Mouse (Mus musculus) CH12.LX (cell line): ENCODE results near the gene Gm49321. TPM values are rescaled to one million over a fixed set of nuclear protein-coding genes. Genes with fewer than 3 reads are reported as not detected.

Experiments used
- DNase-seq: peaks from one replicate; pipeline ENCODE4 v3.0.0-alpha.2; 2013; ENCODE audit errors: extremely low read depth
- H3K27ac ChIP-seq: 2 replicates; pipeline ENCODE4 v1.5.1; 2012; ENCODE audit warnings: low read depth, mild to moderate bottlenecking, control low read depth, moderate library complexity; ENCODE audit not compliant: insufficient read depth
- H3K27me3 ChIP-seq: replicated peaks from 2 replicates; pipeline ENCODE3; 2012; ENCODE audit warnings: inconsistent platforms
- H3K36me3 ChIP-seq, 2 experiments: replicated peaks in 1 of 2; 2 replicates each; pipeline versions ENCODE3 to v1.6.1; 2012; ENCODE audit warnings: inconsistent platforms in 1 of 2, low read length in 1 of 2, mild to moderate bottlenecking in 1 of 2, mixed read lengths in 1 of 2, moderate library complexity in 1 of 2; ENCODE audit not compliant: control insufficient read depth in 1 of 2, insufficient read depth in 1 of 2
- H3K4me1 ChIP-seq, 2 experiments: 2 replicates each; pipeline ENCODE4 v1.6.1; 2012; ENCODE audit warnings: inconsistent platforms in 1 of 2, moderate library complexity in 1 of 2; ENCODE audit not compliant: insufficient read depth in 2 of 2, control insufficient read depth in 1 of 2
- H3K4me2 ChIP-seq: 2 replicates; pipeline ENCODE4 v1.6.1; 2012; ENCODE audit warnings: low read depth, mild to moderate bottlenecking, control low read depth; ENCODE audit not compliant: poor library complexity, insufficient read depth, severe bottlenecking
- H3K4me3 ChIP-seq, 3 experiments: fragments of 150-350 bp in 1 of 3; sonication (generic) in 1 of 3; replicated peaks in 1 of 3; 2 replicates each; pipeline versions ENCODE3 to v1.5.1; 2011 to 2012; ENCODE audit warnings: low read depth in 2 of 3, low read length in 2 of 3, mild to moderate bottlenecking in 2 of 3, moderate library complexity in 2 of 3, control low read depth in 1 of 3, improper control_type of control experiment in 1 of 3, inconsistent platforms in 1 of 3, mixed read lengths in 1 of 3; ENCODE audit not compliant: poor library complexity in 1 of 3
- H3K79me2 ChIP-seq: replicated peaks from 2 replicates; pipeline ENCODE4 v1.6.1; 2012; ENCODE audit warnings: mild to moderate bottlenecking, moderate library complexity; ENCODE audit not compliant: control insufficient read depth, poor library complexity, insufficient read depth, severe bottlenecking; ENCODE audit errors: extremely low read depth
- H3K9ac ChIP-seq: 2 replicates; pipeline ENCODE4 v1.6.1; 2012; ENCODE audit warnings: low read depth, mild to moderate bottlenecking, control low read depth, moderate library complexity; ENCODE audit not compliant: insufficient read depth
- H3K9me3 ChIP-seq: replicated peaks from 2 replicates; pipeline ENCODE3; 2012; ENCODE audit warnings: low read length, inconsistent platforms, mixed read lengths
- CHD1 ChIP-seq: IDR thresholded peaks from 2 replicates; pipeline ENCODE4 v1.6.1; 2012; ENCODE audit warnings: low read depth, low read length, improper control_type of control experiment, inconsistent platforms
- CHD2 ChIP-seq: IDR thresholded peaks from 2 replicates; pipeline ENCODE4 v1.6.1; 2011; ENCODE audit warnings: low read length, improper control_type of control experiment
- GABPA ChIP-seq: IDR thresholded peaks from 2 replicates; pipeline ENCODE4 v1.6.1; 2012; ENCODE audit warnings: low read depth, low read length, improper control_type of control experiment, inconsistent platforms; ENCODE audit not compliant: insufficient replicate concordance
- HCFC1 ChIP-seq: IDR thresholded peaks from 2 replicates; pipeline ENCODE4 v1.6.1; 2012; ENCODE audit warnings: low read depth, mild to moderate bottlenecking, inconsistent platforms, low read length, improper control_type of control experiment
- IRF4 ChIP-seq: IDR thresholded peaks from 2 replicates; pipeline ENCODE4 v1.6.1; 2014; ENCODE audit warnings: low read depth, mild to moderate bottlenecking, inconsistent platforms, low read length, improper control_type of control experiment
- MAX ChIP-seq: IDR thresholded peaks from 2 replicates; pipeline ENCODE4 v1.6.1; 2011; ENCODE audit warnings: low read length, improper control_type of control experiment
- NELFE ChIP-seq: IDR thresholded peaks from 2 replicates; pipeline ENCODE4 v1.6.1; 2011; ENCODE audit warnings: low read depth, low read length, improper control_type of control experiment
- NRF1 ChIP-seq: IDR thresholded peaks from 2 replicates; pipeline ENCODE4 v1.6.1; 2014; ENCODE audit warnings: low read depth, mild to moderate bottlenecking, inconsistent platforms, low read length, improper control_type of control experiment, moderate library complexity
- PAX5 ChIP-seq: IDR thresholded peaks from 2 replicates; pipeline ENCODE4 v1.6.1; 2012; ENCODE audit warnings: low read length, inconsistent platforms, mixed read lengths
- POLR2A ChIP-seq: IDR thresholded peaks from 2 replicates; pipeline ENCODE4 v1.6.1; 2011; ENCODE audit warnings: low read depth, mild to moderate bottlenecking, improper control_type of control experiment, low read length
- POLR2AphosphoS2 ChIP-seq: IDR thresholded peaks from 2 replicates; pipeline ENCODE4 v1.6.1; 2011; ENCODE audit warnings: low read depth, low read length, improper control_type of control experiment
- RAD21 ChIP-seq: IDR thresholded peaks from 2 replicates; pipeline ENCODE4 v1.6.1; 2011; ENCODE audit warnings: low read depth, mild to moderate bottlenecking, low read length, improper control_type of control experiment, moderate library complexity
- SIN3A ChIP-seq: IDR thresholded peaks from 2 replicates; pipeline ENCODE4 v1.6.1; 2012; ENCODE audit warnings: low read length, improper control_type of control experiment, inconsistent platforms
- UBTF ChIP-seq: IDR thresholded peaks from 2 replicates; pipeline ENCODE4 v1.6.1; 2012; ENCODE audit warnings: low read depth, mild to moderate bottlenecking, inconsistent platforms, low read length, improper control_type of control experiment, moderate library complexity
- ZKSCAN1 ChIP-seq: IDR thresholded peaks from 2 replicates; pipeline ENCODE4 v1.6.1; 2012; ENCODE audit warnings: low read depth, inconsistent platforms, low read length, improper control_type of control experiment, borderline replicate concordance
- dilution Hi-C: fragments of 300-500 bp; cut with MboI; formaldehyde crosslinking; loops from 2 replicates; pipeline ENCODE4 v1.14.3; 2020; ENCODE audit warnings: low sequenced_read_pairs; ENCODE audit not compliant: extremely low pct_unique_long_range_greater_than_20kb, extremely low pct_ligation_motif_present
- in situ Hi-C: fragments of 300-500 bp; cut with MboI; formaldehyde crosslinking; loops from 3 replicates; pipeline ENCODE4 v1.14.3; 2019; ENCODE audit warnings: low sequenced_read_pairs, low pct_ligation_motif_present, low pct_unique_long_range_greater_than_20kb, mixed read lengths
- polyA plus RNA-seq: library from polyadenylated mRNA; unstranded; fragments of >175 nt; gene quantifications from 2 replicates; pipeline ENCODE4 v1.2.1, GENCODE M21; 2012; ENCODE audit warnings: low read depth; ENCODE audit not compliant: insufficient read length
- total RNA-seq, 2 experiments: library from RNA; depleted of rRNA; stranded (reverse); fragments of 300-350 nt in 1 of 2; fragments of >200 nt in 1 of 2; gene quantifications; 2 replicates each; pipeline ENCODE4 v1.2.3; 2012 to 2014

Gene Gm49321
- total and polyA plus RNA-seq, 3 experiments: not detected

DNA sequence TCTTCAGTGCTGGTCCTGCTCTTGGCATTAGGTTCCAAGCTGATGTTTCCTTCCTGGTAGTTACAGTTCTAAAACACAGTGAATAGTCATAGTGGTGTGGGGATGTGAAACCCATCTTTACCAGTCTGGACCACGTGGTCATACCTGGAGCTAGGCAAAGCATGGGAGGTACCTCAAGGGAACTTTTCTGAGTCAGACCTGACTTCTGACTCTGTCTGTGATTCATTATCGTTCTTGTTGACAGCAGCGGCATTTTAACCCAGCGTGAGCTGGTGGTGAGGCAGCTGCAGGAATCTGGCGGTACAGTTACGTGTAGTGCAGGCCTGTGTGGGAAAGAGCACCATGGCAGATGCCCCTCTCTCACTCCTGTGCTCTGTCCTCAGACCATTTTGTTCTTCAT, 37.1 kb downstream of the Gm49321 start (continued):
- TF ChIP-seq IRF4 (peak; percentile 89), GABPA (no peak), CHD2 (no peak), SIN3A (peak; percentile 77), UBTF (no peak), NELFE (0 out of 2 replicates have a peak, but pooled peaks have one; percentile 32), POLR2A (peak; percentile 34; the same call in 1 of the 2 replicates), MAX (peak; percentile 99)

DNA sequence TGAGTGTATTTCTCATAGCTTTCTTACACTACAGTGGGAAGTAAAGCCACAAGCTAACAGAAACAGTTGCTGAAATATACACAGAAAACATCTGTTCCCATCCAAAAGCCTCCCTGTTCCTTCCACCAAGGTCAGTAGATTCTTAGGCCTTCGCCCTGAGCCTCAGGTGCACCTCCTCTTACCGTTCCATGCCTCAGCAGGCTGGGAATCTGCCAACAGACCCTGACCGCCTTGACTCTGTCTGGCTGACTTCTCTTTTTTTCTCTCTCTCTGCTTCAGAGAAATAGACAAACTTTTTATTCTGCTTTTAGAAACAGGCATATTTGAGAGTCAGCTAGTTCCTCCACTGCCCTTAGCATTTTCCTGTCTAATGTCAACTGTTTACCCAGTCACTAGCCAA, 40.7 kb downstream of the Gm49321 start:
- H3K27me3 ChIP-seq: no peaks in the 10 kb centered on the region
- in situ Hi-C loops: no loop called here

DNA sequence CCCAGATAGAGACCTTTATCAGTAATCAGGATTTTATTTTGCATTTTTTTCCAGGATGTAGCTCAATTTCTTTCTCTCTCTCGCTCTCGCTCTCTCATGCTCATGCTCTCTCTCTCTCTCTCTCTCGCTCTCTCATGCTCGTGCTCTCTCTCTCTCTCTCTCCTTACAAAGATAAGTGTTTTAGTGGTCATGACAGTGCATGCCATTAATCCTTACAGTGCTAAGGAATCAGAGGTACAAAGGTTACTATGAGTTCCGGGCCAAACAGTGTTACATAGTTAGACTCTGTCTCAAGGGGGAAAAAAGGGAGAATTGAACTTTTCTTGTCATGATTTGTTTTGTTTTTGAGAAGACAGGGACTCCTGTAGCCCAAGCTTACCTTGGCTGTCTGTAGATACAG, 42.2 kb downstream of the Gm49321 start:
- H3K27me3 ChIP-seq: no peaks in the 10 kb centered on the region
- no peaks in the 10 kb centered on the region for H3K9me3 ChIP-seq
- H3K4me1 ChIP-seq: peaks cover 4 to 45% of the 10 kb centered on the region in 2 experiments
- H3K9ac ChIP-seq: no peak overlapping the region
- no peaks in the 10 kb centered on the region for H3K79me2 ChIP-seq
- H3K27ac ChIP-seq: no peak overlapping the region
- no peak overlapping the region for H3K4me2 ChIP-seq
- TF ChIP-seq PAX5 (no peak), ZKSCAN1 (no peak), SIN3A (no peak)
- dilution Hi-C loops (no loop called here), in situ Hi-C loops (no loop called here)
- H3K36me3 ChIP-seq: peaks cover 30 to 84% of the 10 kb centered on the region in 2 experiments
- DNase-seq: no peak
- H3K4me3 ChIP-seq: no peak overlapping the region

More for the DNA sequence above, 40.7 kb downstream of the Gm49321 start:
- Histone ChIP-seq H3K9me3 (no peaks in the 10 kb centered on the region), H3K4me3 (no peak overlapping the region), H3K9ac (no peak overlapping the region), H3K4me2 (no peak overlapping the region), H3K27ac (no peak overlapping the region), H3K79me2 (no peaks in the 10 kb centered on the region), H3K4me1 (peaks cover 9 to 51% of the 10 kb centered on the region in 2 experiments), H3K36me3 (peaks cover 26 to 75% of the 10 kb centered on the region in 2 experiments)
- dilution Hi-C loops: no loop called here
- no peak for TF ChIP-seq MAX
- TF ChIP-seq HCFC1: no peak
- TF ChIP-seq NRF1: no peak
- no peak for TF ChIP-seq CHD1
- no peak for TF ChIP-seq RAD21
- TF ChIP-seq GABPA: no peak
- no peak for TF ChIP-seq POLR2AphosphoS2
- no peak for DNase-seq
